Mouse (Mus musculus): ENCODE results near the gene Vmn2r57. TPM values are rescaled to one million over a fixed set of nuclear protein-coding genes. Genes with fewer than 3 reads are reported as not detected.
A peak's percentile ranks its signal among the peaks of the same experiment; 100 is the strongest.
"Not testable (repeated sequence)": the region's sequence is repeated elsewhere in the genome, so short reads cannot be mapped to it uniquely, and the experiment has no call there.

Gene Vmn2r57
- 0.18 and 0.27 TPM in 2 replicates for polyA plus RNA-seq (2015; fragmentation: Nextera tagmentation; extraction: Ambion mirVana)

DNA sequence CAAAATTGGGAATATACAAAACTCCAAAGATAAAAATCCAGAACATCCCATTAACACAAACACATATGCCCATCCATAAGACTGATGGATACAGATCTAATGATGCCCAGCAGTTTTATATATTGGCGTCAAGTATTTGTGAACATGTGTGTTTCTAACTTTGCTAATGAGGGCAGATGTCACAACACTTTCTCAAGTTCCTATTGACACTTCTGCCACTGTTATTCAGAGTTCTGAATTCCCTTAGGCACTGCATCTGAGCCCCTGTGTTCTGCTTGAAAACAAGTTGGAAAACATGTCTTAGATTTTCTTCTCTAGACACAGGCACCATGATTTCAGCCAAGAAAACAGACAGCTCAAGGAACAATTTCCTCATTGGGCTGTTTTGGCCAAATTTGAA lies at the start of gene Vmn2r57:
Gene Vmn2r57 (minus strand): TSS at position 101 of the 400 bp plus-strand sequence.
- 79% methylated on average over 1 of the region's 1 CpGs for WGBS
- H3K9ac ChIP-seq; H3K4me3 ChIP-seq; H3K27me3 ChIP-seq; H3K9me3 ChIP-seq; ATAC-seq (ENCODE audit: low read depth); H3K4me1 ChIP-seq (replicated peaks); H3K4me2 ChIP-seq; H3K36me3 ChIP-seq; H3K27ac ChIP-seq (replicated peaks): not testable (repeated sequence)

GRCm38 (mm10) chr7:41497871-41498270 lies 49.4 kb upstream of the Vmn2r57 start:
- 0 out of 2 replicates have a peak, but pooled peaks cover 3% of the 10 kb centered on the region for H3K4me1 ChIP-seq (replicated peaks)
- 94% methylated on average over 2 of the region's 2 CpGs for WGBS
- no peak overlapping the region for H3K27ac ChIP-seq (replicated peaks)
- no peak overlapping the region for H3K4me2 ChIP-seq
- H3K27me3 ChIP-seq: no peaks in the 10 kb centered on the region
- H3K9me3 ChIP-seq: 0 out of 2 replicates have a peak, but pooled peaks cover 17% of the 10 kb centered on the region
- no peak overlapping the region for H3K9ac ChIP-seq
- no peak overlapping the region for H3K4me3 ChIP-seq
- H3K36me3 ChIP-seq: peaks cover 6% of the 10 kb centered on the region; the same call in 1 of the 2 replicates
- no peak for ATAC-seq (ENCODE audit: low read depth)

- WGBS: 6% methylated on average over 10 of the region's 10 CpGs
- Histone ChIP-seq H3K4me1 (replicated peaks) (no peaks in the 10 kb centered on the region), H3K9ac (peak overlapping the region; percentile 38; the same call in 1 of the 2 replicates), H3K9me3 (peaks cover 7% of the 10 kb centered on the region), H3K4me2 (0 out of 2 replicates have a peak overlapping the region, but pooled peaks have one; percentile 29), H3K27ac (replicated peaks) (no peak overlapping the region), H3K36me3 (no peaks in the 10 kb centered on the region), H3K4me3 (no peak overlapping the region), H3K27me3 (no peaks in the 10 kb centered on the region)
- no peak for ATAC-seq (ENCODE audit: low read depth)
Measured at GRCm38 (mm10) chr7:41451864-41452263, 3.4 kb upstream of the Vmn2r57 start.

GRCm38 (mm10) chr7:41394130-41394529 lies 54.4 kb downstream of the Vmn2r57 start:
- no peaks in the 10 kb centered on the region for H3K9me3 ChIP-seq
- H3K4me1 ChIP-seq (replicated peaks): peaks cover 6% of the 10 kb centered on the region; the same call in 1 of the 2 replicates
- H3K27me3 ChIP-seq: no peaks in the 10 kb centered on the region
- H3K4me2 ChIP-seq: peak overlapping the region; percentile 36
- H3K9ac ChIP-seq: no peak overlapping the region
- ATAC-seq (ENCODE audit: low read depth): peak; percentile 52
- 0 out of 2 replicates have a peak overlapping the region, but pooled peaks have one; percentile 6 for H3K4me3 ChIP-seq
- 76% methylated on average over 4 of the region's 4 CpGs for WGBS
- H3K27ac ChIP-seq (replicated peaks): no peak overlapping the region
- no peaks in the 10 kb centered on the region for H3K36me3 ChIP-seq

GRCm38 (mm10) chr7:41393048-41393971 lies 55.2 kb downstream of the Vmn2r57 start, which contains the start of gene AI987944:
TSS of gene AI987944 (minus strand) at chr7:41393379.
- peak; percentile 99 for ATAC-seq (ENCODE audit: low read depth)
- WGBS: under 1% methylated on average over 25 of the region's 25 CpGs
- Histone ChIP-seq H3K36me3 (no peaks in the 10 kb centered on the region), H3K9ac (peak within 1 kb of the TSS; percentile 64), H3K27me3 (no peaks in the 10 kb centered on the region), H3K9me3 (no peaks in the 10 kb centered on the region), H3K27ac (replicated peaks) (peak within 1 kb of the TSS; percentile 83), H3K4me2 (peak within 1 kb of the TSS; percentile 58), H3K4me1 (replicated peaks) (peaks cover 6% of the 10 kb centered on the region; the same call in 1 of the 2 replicates), H3K4me3 (peak within 1 kb of the TSS; percentile 51)

Other genes starting within 250 kb of the Vmn2r57 start
- gene AI987944, start 55.3 kb downstream of the Vmn2r57 start, polyA plus RNA-seq (2015; fragmentation: Nextera tagmentation; extraction: Ambion mirVana): 8.0 TPM in 2 replicates
- gene Gm20449, start 50.7 kb upstream of the Vmn2r57 start, polyA plus RNA-seq (2015; fragmentation: Nextera tagmentation; extraction: Ambion mirVana): 0.08 and 0.17 TPM in 2 replicates
- 3.5 and 4.0 TPM in 2 replicates for gene AW146154, start 51.2 kb upstream of the Vmn2r57 start, polyA plus RNA-seq (2015; fragmentation: Nextera tagmentation; extraction: Ambion mirVana)
- gene Gm6871, start 125.0 kb upstream of the Vmn2r57 start, polyA plus RNA-seq (2015; fragmentation: Nextera tagmentation; extraction: Ambion mirVana): not detected in 2 replicates
- 13.6 and 15.2 TPM in 2 replicates for gene 2610021A01Rik, start 150.5 kb upstream of the Vmn2r57 start, polyA plus RNA-seq (2015; fragmentation: Nextera tagmentation; extraction: Ambion mirVana)
- gene Zfp788, start 184.5 kb upstream of the Vmn2r57 start, polyA plus RNA-seq (2015; fragmentation: Nextera tagmentation; extraction: Ambion mirVana): 24.8 and 31.2 TPM in 2 replicates

Data from neural tube, embryonic 13.5 days (tissue).